Mouse (Mus musculus): ENCODE results near the gene Abca13. TPM values are rescaled to one million over a fixed set of nuclear protein-coding genes. Genes with fewer than 3 reads are reported as not detected.

Gene Abca13
- polyA plus RNA-seq, 1 experiment from 2014 or later: 0.03 TPM

Other genes starting within 250 kb of the Abca13 start
- 0.08 and 0.14 TPM in 2 replicates for gene Pkd1l1, start 218.7 kb upstream of the Abca13 start, polyA plus RNA-seq (2015; fragmentation: Nextera tagmentation; extraction: Ambion mirVana)
- 9.5 and 10.5 TPM in 2 replicates for gene Hus1, start 180.8 kb upstream of the Abca13 start, polyA plus RNA-seq (2015; fragmentation: Nextera tagmentation; extraction: Ambion mirVana)
- gene Gm11992, start 143.3 kb upstream of the Abca13 start, polyA plus RNA-seq (2015; fragmentation: Nextera tagmentation; extraction: Ambion mirVana): 1.8 and 2.7 TPM in 2 replicates
- gene Sun3, start 143.0 kb upstream of the Abca13 start, polyA plus RNA-seq (2015; fragmentation: Nextera tagmentation; extraction: Ambion mirVana): 0.22 and 0.47 TPM in 2 replicates
- gene Upp1, start 73.8 kb upstream of the Abca13 start, polyA plus RNA-seq (2015; fragmentation: Nextera tagmentation; extraction: Ambion mirVana): 3.8 and 4.5 TPM in 2 replicates

Data from hindbrain, embryonic 15.5 days (tissue).